Mouse (Mus musculus) midbrain, embryonic 15.5 days (tissue): Measurements from ENCODE around the gene Rps6kc1. TPM values are rescaled to one million over a fixed set of nuclear protein-coding genes. Genes with fewer than 3 reads are reported as not detected.
"Not testable (repeated sequence)": the region's sequence is repeated elsewhere in the genome, so short reads cannot be mapped to it uniquely, and the experiment has no call there.

Experiments used
- ATAC-seq: fragments of 200-750 bp; cut with Nextera tagmentation; replicated peaks from 2 replicates; pipeline ENCODE4 v1.8.0; 2017; ENCODE audit warnings: moderate TSS enrichment
- H3K27ac ChIP-seq: fragments of 300-500 bp; sonication (generic); 2 replicates; pipeline ENCODE4 v1.5.1; 2015; ENCODE audit warnings: mild to moderate bottlenecking, inconsistent platforms
- H3K27me3 ChIP-seq: fragments of 300-500 bp; sonication (generic); replicated peaks from 2 replicates; pipeline ENCODE4 v1.6.1; 2015; ENCODE audit warnings: inconsistent platforms
- H3K36me3 ChIP-seq: fragments of 300-500 bp; sonication (generic); replicated peaks from 2 replicates; pipeline ENCODE4 v1.6.1; 2015; ENCODE audit warnings: inconsistent platforms
- H3K4me1 ChIP-seq: fragments of 300-500 bp; sonication (generic); 2 replicates; pipeline ENCODE4 v1.6.1; 2015; ENCODE audit warnings: inconsistent platforms
- H3K4me2 ChIP-seq: fragments of 300-500 bp; sonication (generic); 2 replicates; pipeline ENCODE4 v1.6.1; 2015; ENCODE audit warnings: inconsistent platforms, mild to moderate bottlenecking, moderate library complexity
- H3K4me3 ChIP-seq: fragments of 300-500 bp; sonication (generic); 2 replicates; pipeline ENCODE4 v1.5.1; 2015; ENCODE audit warnings: mild to moderate bottlenecking, inconsistent platforms
- H3K9ac ChIP-seq: fragments of 300-500 bp; sonication (generic); 2 replicates; pipeline ENCODE4 v1.6.1; 2015; ENCODE audit warnings: mild to moderate bottlenecking, inconsistent platforms
- H3K9me3 ChIP-seq: fragments of 300-500 bp; sonication (generic); 2 replicates; pipeline ENCODE4 v1.6.1; 2016; ENCODE audit warnings: inconsistent platforms
- WGBS: fragments of 180-500 bp; shearing (Covaris S2); methylation state at CpG from one replicate; pipeline ENCODE4 v1.1.7; 2015; ENCODE audit warnings: mixed read lengths; 5-methylcytosine and 5-hydroxymethylcytosine counted together
- polyA plus RNA-seq: library from polyadenylated mRNA; unstranded; fragments of >200 nt; fragmentation: Nextera tagmentation; extraction: Ambion mirVana; gene quantifications from 2 replicates; pipeline ENCODE4 v1.2.1, GENCODE M21; 2015

Rps6kc1 gene
- polyA plus RNA-seq, 1 experiment from 2014 or later = 36.9 TPM

DNA sequence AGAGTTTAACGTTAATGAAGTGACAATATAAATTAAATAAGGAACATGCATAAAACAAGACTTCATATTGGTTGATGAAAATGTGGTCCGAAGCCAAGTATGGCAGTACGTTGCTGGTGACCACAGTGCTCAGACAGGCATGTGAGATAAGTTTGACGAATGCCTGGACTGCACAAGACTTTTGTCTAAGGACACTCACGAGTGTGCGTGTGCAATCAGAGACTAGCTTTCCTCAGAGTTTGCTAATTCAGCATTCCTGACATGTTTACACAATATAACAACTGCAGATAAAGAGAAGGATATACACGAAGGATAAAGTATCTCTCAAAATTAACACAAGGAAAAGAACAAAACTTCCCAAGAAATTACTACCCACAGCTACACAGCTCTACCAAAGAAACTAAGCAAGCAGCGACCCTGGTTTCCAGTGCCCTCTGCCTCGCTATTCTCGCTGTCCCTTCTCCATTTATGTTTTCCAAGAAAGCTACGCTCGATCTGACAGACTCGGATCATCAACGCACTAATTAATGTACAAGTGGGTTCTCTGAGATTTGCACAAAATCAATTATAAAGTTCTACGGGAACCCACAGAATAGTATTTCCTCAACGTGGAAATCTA, 16.3 kb upstream of the Rps6kc1 start:
- Histone ChIP-seq H3K27me3 (no peaks in the 10 kb centered on the region), H3K9ac (peak overlapping the region; percentile 66), H3K4me1 (peaks cover 18% of the 10 kb centered on the region), H3K9me3 (no peaks in the 10 kb centered on the region), H3K4me3 (peak overlapping the region; percentile 52), H3K36me3 (0 out of 2 replicates have a peak, but pooled peaks cover under 1% of the 10 kb centered on the region), H3K27ac (peak overlapping the region; percentile 96), H3K4me2 (peak overlapping the region; percentile 66)
- peak; percentile 61 for ATAC-seq
- WGBS = 22% methylated on average over 16 of the region's 16 CpGs

DNA sequence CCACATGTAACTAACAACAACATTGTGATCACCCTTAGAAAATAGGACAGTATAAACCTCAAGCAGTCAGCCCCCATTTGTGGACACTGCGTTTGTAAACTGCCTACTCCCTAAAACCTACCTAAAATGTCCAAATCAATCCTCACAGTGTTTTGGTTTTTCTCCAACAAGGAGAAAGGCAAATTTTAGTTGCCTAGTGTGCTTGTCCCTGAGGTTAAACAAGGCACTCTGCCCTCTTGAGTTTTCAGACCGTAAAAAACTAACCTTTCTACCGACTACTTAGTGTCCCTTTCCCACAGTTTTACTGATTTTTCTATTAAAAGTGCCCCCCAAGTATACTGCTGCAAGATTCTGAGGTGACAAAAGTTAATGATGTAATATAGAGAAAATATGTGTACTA, 15.7 kb upstream of the Rps6kc1 start:
- Histone ChIP-seq H3K4me1 (peaks cover 18% of the 10 kb centered on the region), H3K27ac (no peak overlapping the region), H3K4me2 (peak overlapping the region; percentile 66), H3K27me3 (no peaks in the 10 kb centered on the region), H3K9ac (no peak overlapping the region), H3K9me3 (no peaks in the 10 kb centered on the region), H3K36me3 (no peaks in the 10 kb centered on the region), H3K4me3 (no peak overlapping the region)
- no peak for ATAC-seq
- 92% methylated on average over 3 of the region's 3 CpGs for WGBS

DNA sequence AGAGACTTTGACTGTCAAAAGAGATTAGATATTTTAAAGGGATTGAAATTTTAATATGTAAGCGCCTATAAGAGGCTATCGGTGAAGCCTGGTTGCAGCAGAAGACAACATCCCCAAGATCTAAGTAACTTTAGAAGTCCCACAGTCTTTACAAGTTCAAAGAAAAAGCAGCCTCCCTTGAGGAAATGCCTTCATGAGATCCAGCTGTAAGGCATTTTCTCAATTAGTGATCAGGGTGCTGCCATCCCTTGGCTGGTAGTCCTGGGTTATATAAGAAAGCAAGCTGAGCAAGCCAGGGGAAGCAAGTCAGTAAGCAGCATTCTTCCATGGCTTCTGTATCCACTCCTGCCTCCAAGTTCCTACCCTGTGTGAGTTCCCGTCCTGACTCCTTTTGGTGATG, 13.2 kb upstream of the Rps6kc1 start, which contains the start of gene Angel2:
Angel2 (plus strand) TSS at position 301 of the 400 bp plus-strand sequence.
- H3K9me3 ChIP-seq, H3K27me3 ChIP-seq, H3K4me2 ChIP-seq, H3K4me3 ChIP-seq, H3K27ac ChIP-seq, H3K9ac ChIP-seq, H3K36me3 ChIP-seq, ATAC-seq: not testable (repeated sequence)
- H3K4me1 ChIP-seq = peaks cover 14% of the 10 kb centered on the region
- 84% methylated on average over 3 of the region's 3 CpGs for WGBS

DNA sequence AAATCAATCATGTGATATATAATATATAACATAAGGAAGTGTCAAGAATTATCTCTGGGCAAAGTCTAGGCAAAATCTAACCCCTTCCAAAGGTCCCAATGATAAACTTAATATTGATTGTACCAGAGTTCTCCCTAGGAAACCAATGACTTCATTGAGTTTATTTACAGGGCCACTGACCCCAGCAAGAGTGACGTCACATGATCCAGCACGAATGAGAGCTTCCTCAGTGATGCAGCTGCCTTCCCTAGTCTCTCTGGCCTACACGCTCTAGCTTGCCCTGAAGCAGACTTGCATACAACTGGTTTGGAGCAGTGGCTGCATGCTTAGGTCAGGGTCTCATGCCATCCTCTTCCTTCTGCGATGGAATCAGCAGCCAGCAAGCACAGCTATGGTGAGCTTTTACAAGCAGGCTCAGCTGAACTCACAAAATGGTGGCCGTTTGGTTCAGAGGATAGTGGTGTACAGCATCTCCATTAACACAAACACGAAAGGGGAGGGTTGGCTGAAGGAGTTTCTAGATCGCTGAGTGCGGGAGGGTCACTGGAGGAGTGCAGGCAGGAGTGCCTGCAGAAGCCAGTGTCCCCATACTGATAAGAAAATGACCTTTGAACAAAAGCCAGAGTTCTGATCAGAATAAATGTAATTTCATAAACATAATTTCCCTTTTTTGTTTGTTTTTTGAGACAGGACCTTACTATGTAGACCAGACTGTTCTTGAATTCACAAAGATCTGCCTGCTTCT, 8.3 kb upstream of the Rps6kc1 start:
- ATAC-seq = no peak
- Histone ChIP-seq H3K9ac (no peak overlapping the region), H3K27me3 (peaks cover 2% of the 10 kb centered on the region; the same call in 1 of the 2 replicates), H3K27ac (no peak overlapping the region), H3K9me3 (no peaks in the 10 kb centered on the region), H3K4me1 (no peaks in the 10 kb centered on the region), H3K36me3 (no peaks in the 10 kb centered on the region), H3K4me2 (no peak overlapping the region), H3K4me3 (no peak overlapping the region)
- 75% methylated on average over 8 of the region's 8 CpGs for WGBS

DNA sequence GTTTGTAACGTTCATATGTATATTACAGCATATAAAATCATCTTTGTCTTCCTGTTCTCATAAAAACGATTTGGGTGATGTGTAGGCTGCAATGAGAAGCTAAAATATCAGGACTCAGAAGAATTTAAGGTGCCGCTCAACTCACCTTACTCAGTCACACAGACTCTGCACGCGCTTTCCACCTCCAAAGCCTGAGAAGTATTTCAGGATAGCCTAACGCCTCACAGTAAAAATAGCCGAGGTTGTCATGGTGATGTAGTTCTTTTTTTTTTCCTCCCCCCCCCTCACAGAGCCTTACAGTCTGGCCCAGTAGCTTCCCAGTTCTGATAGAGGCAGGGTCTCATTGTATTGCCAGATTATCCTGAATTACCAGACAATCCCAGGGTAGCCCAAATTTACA, 7.4 kb upstream of the Rps6kc1 start:
- no peak overlapping the region for H3K27ac ChIP-seq
- ATAC-seq = no peak
- H3K9me3 ChIP-seq = no peaks in the 10 kb centered on the region
- 67% methylated on average over 7 of the region's 7 CpGs for WGBS
- H3K27me3 ChIP-seq = peaks cover 3% of the 10 kb centered on the region; the same call in 1 of the 2 replicates
- H3K4me3 ChIP-seq = no peak overlapping the region
- H3K4me1 ChIP-seq = no peaks in the 10 kb centered on the region
- H3K36me3 ChIP-seq = no peaks in the 10 kb centered on the region
- no peak overlapping the region for H3K9ac ChIP-seq
- H3K4me2 ChIP-seq = no peak overlapping the region

DNA sequence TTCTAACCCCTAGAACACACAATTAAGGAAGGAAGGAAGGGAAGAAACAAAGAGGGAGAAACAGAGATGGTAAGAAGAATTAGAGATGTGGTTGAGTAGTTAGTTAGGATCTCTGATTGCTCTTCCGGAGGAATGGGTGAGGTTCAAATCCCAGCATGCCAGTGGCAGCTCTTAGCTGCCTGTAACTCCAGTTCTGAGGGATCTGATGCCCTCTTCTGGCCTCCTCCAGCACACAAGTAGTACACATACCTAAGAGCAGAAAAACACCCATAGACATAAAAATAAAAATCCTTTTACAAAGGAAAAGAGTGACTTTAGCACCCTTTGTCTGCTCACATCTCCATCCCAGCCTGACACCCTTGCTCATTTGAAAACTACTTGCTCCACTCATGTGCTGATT, 1.1 kb upstream of the Rps6kc1 start:
- peak overlapping the region; percentile 67; the same call in 1 of the 2 replicates for H3K4me2 ChIP-seq

GRCm38 (mm10) chr1:190910836-190911235, 734 bp downstream of the Rps6kc1 start:
- no peak overlapping the region for H3K27ac ChIP-seq
- ATAC-seq = no peak

More for the DNA sequence above, 1.1 kb upstream of the Rps6kc1 start:
- no peak overlapping the region for H3K9ac ChIP-seq
- no peaks in the 10 kb centered on the region for H3K36me3 ChIP-seq
- peaks cover 3% of the 10 kb centered on the region; the same call in 1 of the 2 replicates for H3K27me3 ChIP-seq
- no peaks in the 10 kb centered on the region for H3K9me3 ChIP-seq
- WGBS = 48% methylated on average over 1 of the region's 1 CpGs
- no peak overlapping the region; the same call in 1 of the 2 replicates for H3K4me3 ChIP-seq
- peaks cover 34% of the 10 kb centered on the region for H3K4me1 ChIP-seq
- ATAC-seq = no peak
- H3K27ac ChIP-seq = peak overlapping the region; percentile 85; the same call in 1 of the 2 replicates

GRCm38 (mm10) chr1:190904714-190905113, 6.9 kb downstream of the Rps6kc1 start:
- Histone ChIP-seq H3K27ac (no peak overlapping the region), H3K4me1 (peaks cover 12% of the 10 kb centered on the region), H3K9me3 (no peaks in the 10 kb centered on the region), H3K4me2 (no peak overlapping the region), H3K9ac (no peak overlapping the region), H3K27me3 (no peaks in the 10 kb centered on the region), H3K36me3 (peaks cover 14% of the 10 kb centered on the region; the same call in 1 of the 2 replicates), H3K4me3 (no peak overlapping the region)
- 94% methylated on average over 16 of the region's 16 CpGs for WGBS
- no peak for ATAC-seq

More at GRCm38 (mm10) chr1:190910836-190911235, 734 bp downstream of the Rps6kc1 start:
- Histone ChIP-seq H3K9me3 (no peaks in the 10 kb centered on the region), H3K4me1 (peaks cover 34% of the 10 kb centered on the region), H3K4me3 (peak overlapping the region; percentile 67), H3K9ac (peak overlapping the region; percentile 88), H3K27me3 (peaks cover 3% of the 10 kb centered on the region; the same call in 1 of the 2 replicates), H3K36me3 (no peaks in the 10 kb centered on the region), H3K4me2 (peak overlapping the region; percentile 67)
- 75% methylated on average over 6 of the region's 6 CpGs for WGBS

GRCm38 (mm10) chr1:190904136-190904535, 7.4 kb downstream of the Rps6kc1 start:
- H3K4me2 ChIP-seq = no peak overlapping the region
- WGBS = 96% methylated on average over 3 of the region's 3 CpGs
- H3K27me3 ChIP-seq = no peaks in the 10 kb centered on the region
- H3K36me3 ChIP-seq = peaks cover 14% of the 10 kb centered on the region; the same call in 1 of the 2 replicates
- peaks cover 7% of the 10 kb centered on the region for H3K4me1 ChIP-seq
- ATAC-seq = no peak
- H3K27ac ChIP-seq = no peak overlapping the region
- H3K9me3 ChIP-seq = no peaks in the 10 kb centered on the region
- H3K4me3 ChIP-seq = no peak overlapping the region
- no peak overlapping the region for H3K9ac ChIP-seq

DNA sequence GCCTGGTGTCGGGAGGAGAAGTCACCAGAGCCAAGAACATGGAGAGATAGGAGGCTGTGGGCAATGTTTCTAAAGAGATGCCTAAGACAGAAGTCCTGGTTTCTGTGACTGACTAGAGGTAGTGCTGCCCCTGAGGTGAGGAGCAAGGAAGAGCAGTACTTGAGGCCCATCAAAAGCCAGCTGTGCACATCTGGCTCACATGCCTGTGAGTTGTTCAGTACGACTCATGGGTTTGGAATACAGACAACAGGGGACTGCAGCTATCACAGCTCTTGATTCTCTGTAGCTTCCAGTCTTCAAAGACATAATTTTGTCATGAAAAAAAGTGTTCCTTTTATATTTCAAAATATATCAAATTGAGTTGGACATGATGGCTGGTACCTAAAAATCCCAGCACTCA, 10.5 kb downstream of the Rps6kc1 start:
- H3K36me3 ChIP-seq = peaks cover 22% of the 10 kb centered on the region; the same call in 1 of the 2 replicates
- WGBS = 70% methylated on average over 2 of the region's 2 CpGs
- no peak overlapping the region for H3K4me2 ChIP-seq
- ATAC-seq = no peak
- H3K4me1 ChIP-seq = no peaks in the 10 kb centered on the region
- H3K9me3 ChIP-seq = no peaks in the 10 kb centered on the region
- H3K9ac ChIP-seq = no peak overlapping the region
- no peak overlapping the region for H3K4me3 ChIP-seq
- no peak overlapping the region for H3K27ac ChIP-seq
- H3K27me3 ChIP-seq = no peaks in the 10 kb centered on the region

GRCm38 (mm10) chr1:190898899-190899575, 12.5 kb downstream of the Rps6kc1 start:
- Histone ChIP-seq H3K9me3 (no peaks in the 10 kb centered on the region), H3K27ac (no peak overlapping the region), H3K27me3 (no peaks in the 10 kb centered on the region), H3K4me2 (no peak overlapping the region), H3K36me3 (peaks cover 20% of the 10 kb centered on the region; the same call in 1 of the 2 replicates), H3K9ac (no peak overlapping the region), H3K4me1 (no peaks in the 10 kb centered on the region), H3K4me3 (no peak overlapping the region)
- WGBS = 93% methylated on average over 9 of the region's 9 CpGs
- no peak for ATAC-seq

GRCm38 (mm10) chr1:190898186-190898585, 13.4 kb downstream of the Rps6kc1 start:
- Histone ChIP-seq H3K27ac (no peak overlapping the region), H3K9me3 (no peaks in the 10 kb centered on the region), H3K4me3 (no peak overlapping the region), H3K27me3 (no peaks in the 10 kb centered on the region), H3K36me3 (0 out of 2 replicates have a peak, but pooled peaks cover 12% of the 10 kb centered on the region), H3K9ac (no peak overlapping the region), H3K4me1 (no peaks in the 10 kb centered on the region), H3K4me2 (no peak overlapping the region)
- no peak for ATAC-seq
- 95% methylated on average over 3 of the region's 3 CpGs for WGBS
